Mouse (Mus musculus): ENCODE data around the gene Dtd1. TPM values are rescaled to one million over a fixed set of nuclear protein-coding genes. Genes with fewer than 3 reads are reported as not detected.

Dtd1 gene
- total and polyA plus RNA-seq, 3 experiments: 32.5 to 36.0 TPM; not detected in 1

DNA sequence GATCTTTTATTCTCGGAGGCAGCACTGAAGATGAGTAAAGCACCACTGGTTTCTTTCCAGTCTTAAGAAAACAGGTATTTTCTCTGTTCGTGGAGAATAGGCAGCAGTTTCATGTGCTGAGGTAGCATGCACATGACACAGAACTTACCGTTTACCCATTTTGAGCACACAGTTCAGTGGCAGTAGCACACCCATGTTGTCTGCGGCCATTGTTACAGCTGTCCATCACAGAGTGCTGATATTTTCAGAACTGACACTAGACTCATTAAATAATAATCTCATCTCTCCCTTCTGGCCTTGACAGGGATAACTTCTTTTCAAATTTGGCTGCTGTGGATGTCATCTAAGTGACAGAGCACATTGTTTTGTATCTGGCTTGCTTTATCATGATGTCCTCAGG is 47.5 kb downstream of the Dtd1 start:
- no peak overlapping the region for H3K9ac ChIP-seq (ENCODE audit: control insufficient read depth, low read depth, low read length, poor library complexity, severe bottlenecking)
- H3K9me3 ChIP-seq (replicated peaks; ENCODE audit: insufficient read depth, low read length): no peaks in the 10 kb centered on the region
- H3K79me2 ChIP-seq (ENCODE audit: control insufficient read depth, insufficient read depth, low read length, poor library complexity): no peaks in the 10 kb centered on the region
- H3K4me1 ChIP-seq (ENCODE audit: control insufficient read depth in 1 of 2, insufficient read depth in 2 of 2, low read length in 2 of 2): no peaks in the 10 kb centered on the region
- H3K4me3 ChIP-seq (ENCODE audit: control insufficient read depth in 1 of 2, insufficient read depth in 1 of 2, low read depth in 2 of 2, low read length in 2 of 2): no peak overlapping the region
- DNase-seq (ENCODE audit: low read depth, low spot score): no peak
- H3K27ac ChIP-seq (ENCODE audit: control insufficient read depth, low read depth, low read length): no peak overlapping the region
- H3K36me3 ChIP-seq (ENCODE audit: control insufficient read depth in 1 of 2, insufficient read depth in 2 of 2, low read length in 2 of 2): no peaks in the 10 kb centered on the region
- no peaks in the 10 kb centered on the region for H3K27me3 ChIP-seq (ENCODE audit: control insufficient read depth in 1 of 2, insufficient read depth in 2 of 2, low read length in 2 of 2)
- TF ChIP-seq SMC3 (IDR thresholded peaks at IDR 0.05; ENCODE audit: low read depth, low read length): no peak
- no peak for TF ChIP-seq MAZ (IDR thresholded peaks at IDR 0.05; ENCODE audit: low read depth, low read length)
- TF ChIP-seq MYC (IDR thresholded peaks at IDR 0.05; ENCODE audit: low read depth, low read length): no peak
- no peak for TF ChIP-seq ETS1 (IDR thresholded peaks at IDR 0.05; ENCODE audit: low read depth, low read length)
- no peak for TF ChIP-seq HCFC1 (IDR thresholded peaks at IDR 0.05; ENCODE audit: low read depth, low read length)
- no peak for TF ChIP-seq ZMIZ1 (IDR thresholded peaks at IDR 0.05; ENCODE audit: low read depth, low read length)

DNA sequence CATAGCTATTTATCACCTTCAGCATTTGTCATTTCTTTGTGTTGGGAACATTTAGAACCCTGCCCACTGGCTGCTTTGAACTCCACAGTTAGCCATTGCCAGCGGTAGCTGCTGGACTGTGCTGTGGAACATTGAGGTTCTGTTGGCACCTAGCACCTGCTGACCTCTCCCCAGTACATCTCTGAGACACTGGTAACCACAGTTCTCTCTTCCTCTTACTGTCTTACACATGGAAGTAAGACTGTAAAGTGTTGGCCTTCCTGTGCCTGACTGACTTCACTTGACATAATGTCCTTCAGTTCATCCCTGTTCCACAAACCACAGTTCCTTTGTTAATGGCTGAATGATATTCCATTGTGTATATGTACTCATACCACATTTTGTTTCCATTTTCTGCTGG is 50.3 kb downstream of the Dtd1 start:
- Histone ChIP-seq H3K4me1 (ENCODE audit: control insufficient read depth in 1 of 2, insufficient read depth in 2 of 2, low read length in 2 of 2) (no peaks in the 10 kb centered on the region), H3K9ac (ENCODE audit: control insufficient read depth, low read depth, low read length, poor library complexity, severe bottlenecking) (no peak overlapping the region), H3K9me3 (replicated peaks; ENCODE audit: insufficient read depth, low read length) (no peaks in the 10 kb centered on the region), H3K27ac (ENCODE audit: control insufficient read depth, low read depth, low read length) (no peak overlapping the region), H3K36me3 (ENCODE audit: control insufficient read depth in 1 of 2, insufficient read depth in 2 of 2, low read length in 2 of 2) (no peaks in the 10 kb centered on the region), H3K4me3 (ENCODE audit: control insufficient read depth in 1 of 2, insufficient read depth in 1 of 2, low read depth in 2 of 2, low read length in 2 of 2) (no peak overlapping the region), H3K79me2 (ENCODE audit: control insufficient read depth, insufficient read depth, low read length, poor library complexity) (no peaks in the 10 kb centered on the region), H3K27me3 (ENCODE audit: control insufficient read depth in 1 of 2, insufficient read depth in 2 of 2, low read length in 2 of 2) (no peaks in the 10 kb centered on the region)
- no peak for TF ChIP-seq E2F4 (IDR thresholded peaks at IDR 0.05; ENCODE audit: borderline replicate concordance, low read depth, low read length)
- no peak for DNase-seq (ENCODE audit: low read depth, low spot score)

DNA sequence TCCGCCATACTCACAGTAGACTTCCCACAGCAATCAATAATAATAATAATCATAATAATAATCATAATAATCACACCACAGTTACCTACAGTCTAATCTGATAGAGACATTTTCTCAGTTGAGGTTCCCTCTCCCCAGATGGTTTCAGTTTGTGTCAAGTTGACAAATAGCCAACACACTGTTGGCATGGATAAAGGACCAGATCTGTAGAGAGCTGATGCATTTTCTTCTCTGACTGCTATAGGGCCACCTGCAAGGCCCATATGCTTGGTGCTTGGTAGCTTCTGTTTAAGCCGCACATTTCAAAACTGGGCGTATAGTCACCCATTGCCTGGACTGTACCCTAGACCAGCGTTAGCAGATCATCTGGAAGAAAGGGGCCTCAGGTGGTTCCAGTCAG is 53.1 kb downstream of the Dtd1 start:
- TF ChIP-seq JUND (IDR thresholded peaks at IDR 0.05; ENCODE audit: low read depth, low read length) (no peak), BHLHE40 (IDR thresholded peaks at IDR 0.05; ENCODE audit: borderline replicate concordance, low read depth, low read length) (no peak), MXI1 (IDR thresholded peaks at IDR 0.05; ENCODE audit: low read depth, low read length) (no peak)
- no peak for DNase-seq (ENCODE audit: low read depth, low spot score)
- Histone ChIP-seq H3K27me3 (ENCODE audit: control insufficient read depth in 1 of 2, insufficient read depth in 2 of 2, low read length in 2 of 2) (no peaks in the 10 kb centered on the region), H3K27ac (ENCODE audit: control insufficient read depth, low read depth, low read length) (no peak overlapping the region), H3K4me3 (ENCODE audit: control insufficient read depth in 1 of 2, insufficient read depth in 1 of 2, low read depth in 2 of 2, low read length in 2 of 2) (no peak overlapping the region), H3K79me2 (ENCODE audit: control insufficient read depth, insufficient read depth, low read length, poor library complexity) (no peaks in the 10 kb centered on the region), H3K9ac (ENCODE audit: control insufficient read depth, low read depth, low read length, poor library complexity, severe bottlenecking) (no peak overlapping the region), H3K9me3 (replicated peaks; ENCODE audit: insufficient read depth, low read length) (no peaks in the 10 kb centered on the region), H3K4me1 (ENCODE audit: control insufficient read depth in 1 of 2, insufficient read depth in 2 of 2, low read length in 2 of 2) (no peaks in the 10 kb centered on the region), H3K36me3 (ENCODE audit: control insufficient read depth in 1 of 2, insufficient read depth in 2 of 2, low read length in 2 of 2) (no peaks in the 10 kb centered on the region)

DNA sequence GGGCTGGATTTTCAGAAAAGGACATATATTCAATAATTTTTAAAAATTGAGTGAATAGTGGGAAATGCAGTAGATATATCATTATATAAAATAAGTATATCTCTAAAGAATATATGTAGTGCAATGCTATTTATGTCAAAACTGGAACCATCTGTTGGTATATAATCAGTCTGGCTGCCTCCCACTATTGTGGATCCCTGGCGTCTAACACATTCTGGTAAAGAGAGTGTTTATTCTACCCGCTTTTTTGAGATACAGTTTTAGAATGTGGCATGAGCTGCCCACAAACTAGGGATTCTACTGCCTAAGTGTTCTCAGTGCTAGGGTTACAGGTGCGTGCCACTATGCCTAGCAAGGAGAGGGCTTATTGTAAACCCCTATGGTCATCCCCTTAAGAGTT is 55.6 kb downstream of the Dtd1 start:
- Histone ChIP-seq H3K79me2 (ENCODE audit: control insufficient read depth, insufficient read depth, low read length, poor library complexity) (no peaks in the 10 kb centered on the region), H3K27ac (ENCODE audit: control insufficient read depth, low read depth, low read length) (no peak overlapping the region), H3K27me3 (ENCODE audit: control insufficient read depth in 1 of 2, insufficient read depth in 2 of 2, low read length in 2 of 2) (no peaks in the 10 kb centered on the region), H3K36me3 (ENCODE audit: control insufficient read depth in 1 of 2, insufficient read depth in 2 of 2, low read length in 2 of 2) (no peaks in the 10 kb centered on the region), H3K4me3 (ENCODE audit: control insufficient read depth in 1 of 2, insufficient read depth in 1 of 2, low read depth in 2 of 2, low read length in 2 of 2) (no peak overlapping the region), H3K9me3 (replicated peaks; ENCODE audit: insufficient read depth, low read length) (no peaks in the 10 kb centered on the region), H3K4me1 (ENCODE audit: control insufficient read depth in 1 of 2, insufficient read depth in 2 of 2, low read length in 2 of 2) (no peaks in the 10 kb centered on the region), H3K9ac (ENCODE audit: control insufficient read depth, low read depth, low read length, poor library complexity, severe bottlenecking) (no peak overlapping the region)
- no peak for DNase-seq (ENCODE audit: low read depth, low spot score)
- TF ChIP-seq NRF1 (IDR thresholded peaks at IDR 0.05; ENCODE audit: insufficient read depth, low read depth, low read length, poor library complexity, severe bottlenecking) (no peak), ZC3H11A (IDR thresholded peaks at IDR 0.05; ENCODE audit: low read depth, low read length) (no peak), SMC3 (IDR thresholded peaks at IDR 0.05; ENCODE audit: low read depth, low read length) (no peak), ZKSCAN1 (IDR thresholded peaks at IDR 0.05; ENCODE audit: low read depth, low read length) (no peak), MYC (IDR thresholded peaks at IDR 0.05; ENCODE audit: low read depth, low read length) (no peak), HCFC1 (IDR thresholded peaks at IDR 0.05; ENCODE audit: low read depth, low read length) (no peak), MEF2A (IDR thresholded peaks at IDR 0.05; ENCODE audit: extremely low read depth, insufficient replicate concordance, low read depth, low read length, poor library complexity, severe bottlenecking) (no peak), ZNF384 (IDR thresholded peaks at IDR 0.05; ENCODE audit: low read depth, low read length) (no peak), USF2 (IDR thresholded peaks at IDR 0.05; ENCODE audit: borderline replicate concordance in 1 of 2, insufficient read depth in 1 of 2, low read depth in 1 of 2, low read length in 2 of 2) (no peak)

Measured in MEL (cell line).